Mouse (Mus musculus) erythroblast, embryonic 14.5 days (primary cell): Measurements from ENCODE around the gene Efcab3. TPM values are rescaled to one million over a fixed set of nuclear protein-coding genes. Genes with fewer than 3 reads are reported as not detected.

Source experiments
- H3K27me3 ChIP-seq: 2 replicates; pipeline ENCODE4 v1.6.1; 2012; ENCODE audit warnings: inconsistent platforms; ENCODE audit not compliant: control insufficient read depth
- H3K36me3 ChIP-seq: 2 replicates; pipeline ENCODE4 v1.6.1; 2012; ENCODE audit warnings: mild to moderate bottlenecking, inconsistent platforms; ENCODE audit not compliant: control insufficient read depth
- H3K4me1 ChIP-seq: 2 replicates; pipeline ENCODE4 v1.6.1; 2012; ENCODE audit warnings: inconsistent platforms; ENCODE audit not compliant: control insufficient read depth
- H3K4me3 ChIP-seq: replicated peaks from 2 replicates; pipeline ENCODE3; 2012; ENCODE audit warnings: moderate library complexity, mild to moderate bottlenecking, inconsistent platforms
- H3K9me3 ChIP-seq: 2 replicates; pipeline ENCODE4 v1.6.1; 2012; ENCODE audit warnings: low read length, inconsistent platforms, mixed read lengths; ENCODE audit not compliant: control insufficient read depth
- GATA1 ChIP-seq: IDR thresholded peaks from 2 replicates; pipeline ENCODE4 v1.6.1; 2012; ENCODE audit warnings: low read length, inconsistent platforms, mixed read lengths
- TAL1 ChIP-seq: IDR thresholded peaks from 3 replicates; pipeline ENCODE4 v1.6.1; 2012; ENCODE audit warnings: low read length, inconsistent platforms, mixed read lengths
- polyA plus RNA-seq: library from polyadenylated mRNA; stranded (reverse); fragments of >175 nt; gene quantifications from 2 replicates; pipeline ENCODE4 v1.2.3, GENCODE M21; 2012

The Efcab3 gene
- polyA plus RNA-seq, 1 experiment: not detected

GRCm38 (mm10) chr11:105152017-105152300, 88.6 kb downstream of the Efcab3 start:
- H3K9me3 ChIP-seq: no peaks in the 10 kb centered on the region
- TF ChIP-seq TAL1 (no peak), GATA1 (no peak)
- H3K4me1 ChIP-seq: peaks cover 82% of the 10 kb centered on the region
- no peaks in the 10 kb centered on the region for H3K27me3 ChIP-seq
- peaks cover 5% of the 10 kb centered on the region; the same call in 1 of the 2 replicates for H3K36me3 ChIP-seq
- peak overlapping the region; percentile 44 for H3K4me3 ChIP-seq

- peaks cover 5% of the 10 kb centered on the region; the same call in 1 of the 2 replicates for H3K36me3 ChIP-seq
- TF ChIP-seq TAL1: no peak
- TF ChIP-seq GATA1: peak; percentile 87
- H3K4me3 ChIP-seq: peak overlapping the region; percentile 60
- no peaks in the 10 kb centered on the region for H3K27me3 ChIP-seq
- peaks cover 84% of the 10 kb centered on the region for H3K4me1 ChIP-seq
- H3K9me3 ChIP-seq: no peaks in the 10 kb centered on the region
These were observed 89.0 kb downstream of the Efcab3 start for GRCm38 (mm10) chr11:105152357-105152899.

GRCm38 (mm10) chr11:105153068-105153833, 89.9 kb downstream of the Efcab3 start:
- Histone ChIP-seq H3K9me3 (no peaks in the 10 kb centered on the region), H3K27me3 (no peaks in the 10 kb centered on the region), H3K4me3 (peak overlapping the region; percentile 60), H3K36me3 (peaks cover 5% of the 10 kb centered on the region; the same call in 1 of the 2 replicates), H3K4me1 (peaks cover 92% of the 10 kb centered on the region)
- TF ChIP-seq TAL1: no peak
- TF ChIP-seq GATA1: no peak

GRCm38 (mm10) chr11:105155915-105156314, 92.5 kb downstream of the Efcab3 start:
- TF ChIP-seq GATA1 (no peak), TAL1 (no peak)
- Histone ChIP-seq H3K4me1 (peaks cover 90% of the 10 kb centered on the region), H3K4me3 (no peak overlapping the region), H3K9me3 (no peaks in the 10 kb centered on the region), H3K27me3 (no peaks in the 10 kb centered on the region), H3K36me3 (peaks cover 5% of the 10 kb centered on the region; the same call in 1 of the 2 replicates)

- Histone ChIP-seq H3K4me3 (peak overlapping the region; percentile 62), H3K4me1 (peaks cover 83% of the 10 kb centered on the region)
- TF ChIP-seq GATA1 (no peak), TAL1 (no peak)
These were observed 93.4 kb downstream of the Efcab3 start for GRCm38 (mm10) chr11:105156748-105157267.

GRCm38 (mm10) chr11:105158047-105158446, 94.7 kb downstream of the Efcab3 start:
- no peaks in the 10 kb centered on the region; the same call in 1 of the 2 replicates for H3K9me3 ChIP-seq
- peaks cover 5% of the 10 kb centered on the region for H3K27me3 ChIP-seq
- no peak for TF ChIP-seq GATA1
- no peak for TF ChIP-seq TAL1
- H3K36me3 ChIP-seq: peaks cover 14% of the 10 kb centered on the region
- H3K4me1 ChIP-seq: peaks cover 72% of the 10 kb centered on the region
- H3K4me3 ChIP-seq: peak overlapping the region; percentile 62

More at GRCm38 (mm10) chr11:105156748-105157267, 93.4 kb downstream of the Efcab3 start:
- no peaks in the 10 kb centered on the region for H3K27me3 ChIP-seq
- H3K36me3 ChIP-seq: peaks cover 10% of the 10 kb centered on the region
- H3K9me3 ChIP-seq: no peaks in the 10 kb centered on the region

- H3K4me3 ChIP-seq: no peak overlapping the region
These were observed 96.4 kb downstream of the Efcab3 start for GRCm38 (mm10) chr11:105159673-105160360.

GRCm38 (mm10) chr11:105161411-105161810, 98.0 kb downstream of the Efcab3 start:
- Histone ChIP-seq H3K27me3 (peaks cover 31% of the 10 kb centered on the region), H3K4me3 (no peak overlapping the region), H3K9me3 (peaks cover 21% of the 10 kb centered on the region), H3K4me1 (peaks cover 55% of the 10 kb centered on the region), H3K36me3 (peaks cover 30% of the 10 kb centered on the region)
- TF ChIP-seq GATA1 (no peak), TAL1 (no peak)

More at GRCm38 (mm10) chr11:105159673-105160360, 96.4 kb downstream of the Efcab3 start:
- TF ChIP-seq TAL1 (no peak), GATA1 (no peak)
- Histone ChIP-seq H3K27me3 (peaks cover 15% of the 10 kb centered on the region), H3K36me3 (peaks cover 14% of the 10 kb centered on the region), H3K4me1 (peaks cover 54% of the 10 kb centered on the region), H3K9me3 (peaks cover 5% of the 10 kb centered on the region)
